Mouse (Mus musculus) embryonic fibroblast, embryonic 13.5 days (primary cell): ENCODE data around the gene Map3k3.

Experiments used
- CTCF ChIP-seq: IDR thresholded peaks from 2 replicates; pipeline ENCODE4 v1.5.1; 2011; ENCODE audit warnings: mild to moderate bottlenecking, control low read depth, low read length, moderate library complexity, borderline replicate concordance; ENCODE audit not compliant: insufficient read depth
- POLR2A ChIP-seq: IDR thresholded peaks from 2 replicates; pipeline ENCODE4 v1.6.1; 2011; ENCODE audit warnings: low read depth, mild to moderate bottlenecking, control low read depth, low read length, moderate library complexity

- TF ChIP-seq CTCF (no peak), POLR2A (no peak)
Observed at GRCm38 (mm10) chr11:106195341-106195740, 110.9 kb downstream of the Map3k3 start.
